ENCODE assay signal across 24 mouse cellular contexts in genomic region chr11:114499665-114500064, GRCm38 (mm10).
DNase-seq lines count a peak whose midpoint lies in the region; ATAC-seq lines count a peak whose summit lies in the region.
"Had no signal": no experiment of that assay in that cellular context is flagged by ENCODE, and none has a peak within 500 bp of the region (broad histone marks: within the 10 kb centered on the region; RNA-seq: fewer than 3 reads in every experiment).

No protein-coding gene starts in this region.

- H3K36me3 ChIP-seq in hindbrain, embryonic 14.5 days (replicated peaks; ENCODE audit: control insufficient read depth, insufficient read depth) = no peaks in the 10 kb centered on the region
- H3K36me3 ChIP-seq in hindbrain, embryonic 12.5 days = no peaks in the 10 kb centered on the region
- H3K36me3 ChIP-seq in neural tube, embryonic 13.5 days = no peaks in the 10 kb centered on the region
- no peaks in the 10 kb centered on the region for H3K36me3 ChIP-seq in neural tube, embryonic 15.5 days
- H3K36me3 ChIP-seq: embryonic facial prominence, embryonic 12.5 days; hindbrain, embryonic 10.5 days; limb, embryonic 12.5 days; liver, embryonic 12.5 days; midbrain, embryonic 12.5 days had no signal

- DNase-seq in cerebellum, adult 11-12 months = peak; percentile 29
- DNase-seq in cerebellum, postnatal 36 days = no peak
- no peak for DNase-seq in hindbrain, embryonic 14.5 days (ENCODE audit: low spot score)
- no peak for DNase-seq in heart, postnatal 25 days (ENCODE audit: low spot score)
- DNase-seq: adrenal gland, adult 8-10 months; cerebellum, postnatal 10 days; gastrocnemius, adult 2 months; kidney, adult 18-20 months; kidney, postnatal 4 days; lung, adult 18-20 months; lung, postnatal 10 days; thymus, adult 18-20 months; thymus, postnatal 36 days had no signal

- H3K4me3 ChIP-seq in hindbrain, embryonic 14.5 days (replicated peaks; ENCODE audit: low read length) = no peak overlapping the region
- H3K4me3 ChIP-seq in hindbrain, embryonic 12.5 days = no peak overlapping the region
- no peak overlapping the region for H3K4me3 ChIP-seq in neural tube, embryonic 13.5 days
- H3K4me3 ChIP-seq in neural tube, embryonic 15.5 days (replicated peaks) = no peak overlapping the region
- H3K4me3 ChIP-seq: embryonic facial prominence, embryonic 12.5 days; gastrocnemius, adult 2 months; hindbrain, embryonic 10.5 days; limb, embryonic 12.5 days; liver, embryonic 12.5 days; midbrain, embryonic 12.5 days had no signal

- H3K27ac ChIP-seq in hindbrain, embryonic 14.5 days = peak overlapping the region; percentile 63; the same call in 1 of the 2 replicates
- no peak overlapping the region for H3K27ac ChIP-seq in hindbrain, embryonic 12.5 days
- H3K27ac ChIP-seq in neural tube, embryonic 13.5 days (replicated peaks) = peak overlapping the region; percentile 33; the same call in 1 of the 2 replicates
- no peak overlapping the region for H3K27ac ChIP-seq in neural tube, embryonic 15.5 days (replicated peaks)
- H3K27ac ChIP-seq: embryonic facial prominence, embryonic 12.5 days; gastrocnemius, adult 2 months; hindbrain, embryonic 10.5 days; limb, embryonic 12.5 days; liver, embryonic 12.5 days; midbrain, embryonic 12.5 days had no signal

- intact Hi-C loops in heart, postnatal 25 days (cut with DNase I) = no loop called here

- 78% methylated on average over 12 of the region's 12 CpGs for WGBS in hindbrain, embryonic 14.5 days
- WGBS in hindbrain, embryonic 12.5 days = 77% methylated on average over 12 of the region's 12 CpGs
- 82% methylated on average over 12 of the region's 12 CpGs for WGBS in neural tube, embryonic 13.5 days
- 83% methylated on average over 12 of the region's 12 CpGs for WGBS in neural tube, embryonic 15.5 days

- H3K27me3 ChIP-seq in hindbrain, embryonic 14.5 days (ENCODE audit: control insufficient read depth, insufficient read depth, low read length) = no peaks in the 10 kb centered on the region
- peaks cover 3% of the 10 kb centered on the region; the same call in 1 of the 2 replicates for H3K27me3 ChIP-seq in hindbrain, embryonic 12.5 days
- H3K27me3 ChIP-seq in neural tube, embryonic 13.5 days = peaks cover 7% of the 10 kb centered on the region
- H3K27me3 ChIP-seq in neural tube, embryonic 15.5 days (replicated peaks) = no peaks in the 10 kb centered on the region

- ATAC-seq in hindbrain, embryonic 14.5 days (ENCODE audit: low FRiP score) = no peak
- no peak for ATAC-seq in hindbrain, embryonic 12.5 days (ENCODE audit: low FRiP score)
- ATAC-seq in neural tube, embryonic 13.5 days (ENCODE audit: low read depth) = no peak
- no peak for ATAC-seq in neural tube, embryonic 15.5 days (ENCODE audit: low FRiP score)
- ATAC-seq: activated CD4-positive, CD25-positive, alpha-beta regulatory T cell, adult 4 months; inflammation-experienced regulatory T-cells, adult 6 months; liver, embryonic 12.5 days had no signal

- no peaks in the 10 kb centered on the region for H3K9me3 ChIP-seq in hindbrain, embryonic 14.5 days (ENCODE audit: control insufficient read depth, low read length)
- no peaks in the 10 kb centered on the region for H3K9me3 ChIP-seq in hindbrain, embryonic 12.5 days (replicated peaks)
- no peaks in the 10 kb centered on the region for H3K9me3 ChIP-seq in neural tube, embryonic 13.5 days
- H3K9me3 ChIP-seq in neural tube, embryonic 15.5 days (replicated peaks) = no peaks in the 10 kb centered on the region
- H3K9me3 ChIP-seq: embryonic facial prominence, embryonic 12.5 days; hindbrain, embryonic 10.5 days; limb, embryonic 12.5 days; liver, embryonic 12.5 days; midbrain, embryonic 12.5 days had no signal

- H3K4me1 ChIP-seq in hindbrain, embryonic 14.5 days (replicated peaks; ENCODE audit: control insufficient read depth, insufficient read depth, low read length) = peaks cover 17% of the 10 kb centered on the region
- peaks cover 21% of the 10 kb centered on the region for H3K4me1 ChIP-seq in hindbrain, embryonic 12.5 days
- peaks cover 24% of the 10 kb centered on the region for H3K4me1 ChIP-seq in neural tube, embryonic 13.5 days (replicated peaks)
- peaks cover 14% of the 10 kb centered on the region for H3K4me1 ChIP-seq in neural tube, embryonic 15.5 days
- H3K4me1 ChIP-seq: limb, embryonic 12.5 days; liver, embryonic 12.5 days had no signal

- no peak overlapping the region for H3K4me2 ChIP-seq in hindbrain, embryonic 14.5 days (replicated peaks)
- no peak overlapping the region for H3K4me2 ChIP-seq in hindbrain, embryonic 12.5 days (replicated peaks)
- no peak overlapping the region for H3K4me2 ChIP-seq in neural tube, embryonic 13.5 days
- H3K4me2 ChIP-seq in neural tube, embryonic 15.5 days = no peak overlapping the region
- H3K4me2 ChIP-seq: embryonic facial prominence, embryonic 12.5 days; heart, embryonic 11.5 days; limb, embryonic 12.5 days; liver, embryonic 12.5 days; midbrain, embryonic 12.5 days had no signal

- H3K9ac ChIP-seq in hindbrain, embryonic 14.5 days = no peak overlapping the region
- H3K9ac ChIP-seq in hindbrain, embryonic 12.5 days = no peak overlapping the region
- H3K9ac ChIP-seq in neural tube, embryonic 13.5 days = no peak overlapping the region
- no peak overlapping the region for H3K9ac ChIP-seq in neural tube, embryonic 15.5 days (replicated peaks)
- H3K9ac ChIP-seq: embryonic facial prominence, embryonic 12.5 days; limb, embryonic 12.5 days; liver, embryonic 12.5 days; midbrain, embryonic 12.5 days had no signal

Comparison
In these comparisons a context has a peak if more than half of its experiments do, and no peak if none do; other contexts are left out.
1. H3K27ac ChIP-seq: peak in hindbrain, embryonic 14.5 days (single experiment) and neural tube, embryonic 13.5 days (single experiment); none in hindbrain, embryonic 12.5 days (single experiment) and neural tube, embryonic 15.5 days (single experiment).